Mouse (Mus musculus): Measurements from ENCODE around the gene 1520401A03Rik.

DNA sequence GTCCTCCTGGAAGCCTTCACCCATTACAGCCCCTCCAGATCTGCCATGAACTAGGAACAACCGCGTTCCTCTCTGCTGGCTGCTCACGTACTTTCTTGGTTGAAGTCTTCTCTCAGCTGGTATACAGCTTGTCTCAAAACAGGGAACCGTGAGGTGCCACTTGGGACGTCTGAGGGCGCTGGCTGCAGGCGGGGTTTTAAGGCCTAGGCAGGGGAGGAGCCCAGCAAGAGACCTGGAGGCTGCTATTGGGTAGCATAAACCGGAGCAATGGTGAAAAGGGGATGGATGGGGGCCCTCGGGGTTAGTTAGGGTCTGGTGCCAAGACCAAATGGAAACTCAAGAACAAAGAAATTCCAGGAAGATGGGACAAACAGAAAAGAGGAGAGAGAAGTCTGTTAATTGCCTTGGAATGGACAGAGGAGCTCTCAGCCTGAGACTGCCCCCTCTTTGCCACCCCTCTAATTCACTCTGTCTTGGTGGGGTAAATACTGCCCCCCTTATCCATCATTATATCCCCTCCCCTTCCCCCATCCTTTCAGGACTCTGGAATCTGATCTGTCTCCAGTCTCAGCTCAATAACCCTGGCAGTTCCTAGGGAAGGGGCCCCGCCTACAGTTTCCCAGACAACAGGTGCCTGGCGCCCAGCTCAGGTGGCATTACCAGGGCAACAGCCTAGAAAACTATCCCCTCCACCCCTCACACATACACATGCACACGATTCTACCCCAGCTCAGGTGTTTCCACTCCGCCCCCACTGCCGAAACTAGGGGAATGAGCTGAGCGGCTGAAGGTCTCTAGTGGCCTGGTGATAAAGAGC is 38.5 kb downstream of the 1520401A03Rik start, which contains the start of gene Cldn9:
- TF ChIP-seq CTCF (IDR thresholded peaks at IDR 0.05; ENCODE audit: low read depth, low read length) (no peak), GATA1 (IDR thresholded peaks at IDR 0.05; ENCODE audit: borderline replicate concordance, low read length) (no peak), TAL1 (conservative IDR thresholded peaks at IDR 0.05; ENCODE audit: low read depth, low read length) (no peak), POLR2AphosphoS5 (IDR thresholded peaks at IDR 0.05; ENCODE audit: insufficient replicate concordance, low read depth, low read length) (no peak)

Measured in G1E (cell line).